Mouse (Mus musculus): Measurements from ENCODE around the gene Tmem177.

Tmem177 gene

DNA sequence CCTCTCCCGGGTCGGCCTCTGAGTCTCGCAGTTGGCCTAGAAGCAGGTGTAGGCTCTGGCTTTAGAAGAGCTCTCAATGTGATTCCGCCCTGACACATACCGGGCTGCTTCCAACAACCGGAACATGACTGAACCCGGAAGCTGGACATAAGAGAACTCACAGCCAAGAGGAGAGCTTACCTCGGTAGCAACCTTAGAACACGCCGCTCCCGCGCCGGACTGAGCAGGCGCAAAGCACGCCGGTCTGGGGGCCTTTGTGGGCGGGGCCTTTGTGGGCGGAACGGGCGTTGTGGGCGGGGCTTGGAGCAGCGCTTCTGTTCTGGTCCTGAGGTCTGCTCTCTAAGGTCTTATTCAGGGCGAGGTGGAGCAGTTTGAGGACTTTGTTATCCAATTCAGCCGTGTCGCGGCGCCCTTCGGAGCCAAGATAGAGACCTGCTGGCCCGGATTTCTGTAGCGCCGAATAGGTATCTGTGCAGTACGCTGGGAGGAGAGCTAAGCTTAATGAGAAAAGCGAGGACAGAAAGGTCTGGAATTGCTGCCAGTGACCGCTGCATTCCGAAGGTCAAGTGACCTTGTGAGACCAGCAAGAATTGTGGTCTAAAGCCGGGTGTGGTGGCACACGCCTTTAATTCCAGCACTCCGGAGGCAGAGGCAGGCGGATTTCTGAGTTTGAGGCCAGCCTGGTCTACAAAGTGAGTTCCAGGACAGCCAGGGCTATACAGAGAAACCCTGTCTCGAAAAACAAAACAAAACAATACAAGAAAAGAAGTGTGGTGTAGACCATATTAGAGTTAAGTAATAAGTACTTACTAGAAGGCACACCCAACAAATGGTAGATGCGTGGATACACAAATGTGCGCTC lies at the start of gene Tmem177:
TSS of gene Tmem177 (minus strand) at position 256 of the 862 bp plus-strand sequence.
- peak; percentile 96 for DNase-seq

DNA sequence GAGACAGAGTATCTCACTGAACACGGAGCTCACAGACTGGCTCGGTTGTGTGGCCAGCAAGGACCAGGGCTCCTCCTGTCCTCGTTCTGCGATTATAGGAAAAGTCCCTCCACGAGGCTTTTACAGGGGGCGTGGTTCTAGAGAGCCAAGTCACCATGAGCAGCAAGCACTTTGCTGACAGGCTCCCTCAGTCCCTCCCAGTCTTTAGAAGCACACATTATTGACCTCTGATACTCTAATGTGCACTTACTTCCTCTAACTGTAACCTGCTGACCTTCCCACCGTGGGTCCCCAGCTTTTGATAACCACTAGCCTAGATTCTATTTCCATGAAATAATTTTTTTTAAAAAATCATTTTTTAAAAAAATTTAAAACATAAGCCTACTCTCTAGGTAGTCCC lies 46.9 kb upstream of the Tmem177 start:
- no peak for DNase-seq

DNA sequence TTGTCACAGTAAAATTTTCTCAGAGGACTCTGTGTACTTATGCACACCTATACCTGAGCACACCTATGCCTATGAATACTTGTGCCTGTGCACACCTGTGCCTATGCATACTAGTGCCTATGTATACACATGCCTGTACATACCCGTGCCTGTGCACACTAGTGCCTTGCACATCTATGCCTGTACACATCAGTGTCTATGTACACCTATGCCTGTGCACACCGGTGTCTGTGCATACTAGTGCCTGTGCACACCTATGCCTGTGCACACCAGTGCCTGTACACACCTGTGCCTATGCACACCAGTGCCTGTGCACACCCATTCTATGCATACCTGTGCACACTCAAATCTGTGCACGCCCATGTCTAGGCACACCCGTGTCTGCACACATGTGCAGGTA lies 46.5 kb upstream of the Tmem177 start:
- DNase-seq, result no peak

DNA sequence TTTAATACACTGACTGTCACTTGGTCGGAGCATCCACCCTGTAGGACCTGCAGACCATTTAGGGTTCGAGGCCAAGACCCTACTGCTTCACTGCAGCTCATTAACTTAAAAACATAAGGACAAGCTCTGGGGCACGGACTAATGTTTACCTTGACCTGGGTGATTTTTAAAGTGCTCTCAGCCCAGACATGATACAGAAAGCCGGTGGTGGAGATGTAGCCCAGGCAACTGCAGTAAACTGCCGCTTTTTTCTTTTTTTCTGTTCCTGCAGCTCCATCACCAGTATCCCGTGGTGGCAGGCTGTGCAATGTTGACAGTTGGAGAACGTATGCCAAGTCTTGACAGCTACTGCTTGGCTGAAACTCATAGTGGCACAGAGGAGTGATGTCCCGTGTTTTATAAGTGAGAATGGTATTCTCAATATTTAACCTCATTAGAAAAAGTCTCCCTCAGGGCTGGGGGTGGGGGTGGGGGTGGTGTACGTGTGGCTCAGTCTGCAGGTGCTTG lies 44.8 kb upstream of the Tmem177 start:
- DNase-seq, result peak; percentile 57

DNA sequence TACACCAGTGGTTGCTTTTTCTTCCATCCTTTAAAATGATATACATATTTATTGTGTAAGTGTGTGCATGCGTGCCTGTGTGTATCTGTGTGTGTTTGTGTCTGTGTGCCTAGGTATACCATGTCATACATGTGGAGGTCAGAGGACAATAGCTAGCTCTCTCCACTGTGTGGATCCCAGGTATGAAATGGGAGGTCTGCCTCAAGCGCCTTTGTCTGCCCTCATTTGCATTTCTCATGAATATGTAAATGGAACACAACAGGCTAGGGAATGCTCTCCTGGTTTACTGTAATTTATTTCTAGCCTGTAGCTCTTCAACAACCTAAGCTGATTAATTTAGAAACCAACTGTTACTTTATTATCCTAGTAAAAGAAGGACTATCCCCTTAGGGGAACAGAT lies 41.7 kb upstream of the Tmem177 start:
- no peak for DNase-seq

DNA sequence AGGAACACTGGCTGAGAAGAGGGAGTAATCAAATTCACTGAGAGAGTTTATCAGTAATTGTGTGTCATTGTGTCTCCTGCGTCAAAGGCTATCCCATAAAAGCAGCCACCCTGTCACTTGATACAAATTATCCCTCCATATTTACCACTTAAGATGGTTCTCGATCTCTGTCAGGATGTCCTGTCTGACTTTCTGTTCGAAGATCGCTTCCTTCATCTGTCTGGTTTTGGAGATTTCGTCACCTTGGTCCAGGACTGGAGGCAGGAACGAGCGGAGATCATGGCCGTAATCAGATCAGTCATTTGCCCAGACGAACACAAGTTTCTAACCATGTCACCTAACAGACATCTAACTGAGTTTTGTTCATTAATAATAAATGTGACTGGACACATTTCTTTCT lies 40.4 kb upstream of the Tmem177 start:
- DNase-seq, result no peak

DNA sequence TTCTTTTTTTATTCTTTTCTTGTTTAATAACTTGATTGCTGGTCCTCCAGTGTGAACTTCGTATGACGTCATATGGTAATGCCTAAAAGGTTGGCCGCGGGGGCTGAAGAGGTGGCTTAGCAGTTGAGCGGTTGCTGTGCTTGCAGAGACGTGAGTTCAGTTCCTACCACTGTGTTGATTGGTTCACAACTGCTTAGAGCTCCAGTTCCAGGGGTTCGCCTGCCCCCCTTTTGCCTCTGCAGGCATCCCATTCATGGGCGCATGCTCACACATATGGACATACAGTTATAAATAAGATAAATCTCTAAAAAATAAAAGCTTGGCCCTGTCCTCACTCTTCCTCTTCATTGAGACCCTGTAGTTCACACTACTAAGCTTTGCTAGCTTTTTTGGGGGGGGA lies 37.1 kb upstream of the Tmem177 start:
- DNase-seq, result no peak

DNA sequence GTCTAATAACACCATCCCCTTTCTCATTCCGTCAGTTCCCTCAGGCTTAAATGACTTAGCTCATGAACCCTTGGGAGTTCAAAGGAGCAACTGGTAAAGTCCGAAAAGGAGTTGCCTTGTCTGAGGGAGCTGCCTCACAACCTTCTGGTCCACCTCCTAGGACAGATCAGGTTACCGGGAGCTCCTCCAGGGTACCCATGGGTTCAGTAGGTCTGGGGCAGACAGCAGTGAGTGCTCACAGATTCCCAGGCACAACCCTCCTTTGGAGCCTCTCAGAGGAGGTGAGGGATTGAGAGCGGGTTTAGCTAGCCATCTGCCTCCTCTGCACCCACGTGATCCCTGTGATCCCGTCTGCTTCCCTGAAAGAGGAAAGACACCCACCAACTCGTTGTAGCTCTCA lies 23.9 kb upstream of the Tmem177 start:
- DNase-seq, result no peak

DNA sequence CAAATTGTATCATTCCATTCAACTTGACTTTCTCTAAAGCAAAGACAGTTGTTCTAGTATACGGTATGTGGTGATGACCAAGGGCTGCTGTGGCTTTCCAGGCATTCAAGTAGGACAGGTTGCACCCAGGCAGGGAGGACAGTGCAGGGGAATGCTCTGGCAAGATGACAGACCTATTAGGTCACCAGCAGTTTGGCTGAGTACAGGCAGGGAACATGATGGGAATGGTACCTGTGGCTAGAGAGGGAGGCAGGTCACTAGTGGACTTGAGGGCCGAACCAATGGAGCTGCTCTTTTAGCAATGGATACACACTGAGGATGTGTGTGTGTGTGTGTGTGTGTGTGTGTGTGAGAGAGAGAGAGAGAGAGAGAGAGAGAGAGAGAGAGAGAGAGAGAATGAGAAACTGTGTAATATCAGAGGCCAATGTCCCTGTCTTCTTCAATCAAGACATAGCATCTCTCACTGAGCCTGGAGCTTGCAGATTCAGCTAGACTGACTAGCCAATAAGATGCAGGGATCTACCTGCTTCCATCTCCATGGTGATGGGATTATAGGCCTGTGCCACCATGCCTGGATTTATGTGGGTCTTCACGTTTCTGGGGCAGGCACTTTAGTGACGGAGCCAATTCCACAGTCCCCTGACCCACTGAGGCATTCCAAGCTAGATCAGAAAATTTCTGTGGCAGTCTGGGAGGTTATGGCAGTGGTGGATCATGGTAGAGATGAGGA lies 18.6 kb upstream of the Tmem177 start:
- DNase-seq, result peak; percentile 12

DNA sequence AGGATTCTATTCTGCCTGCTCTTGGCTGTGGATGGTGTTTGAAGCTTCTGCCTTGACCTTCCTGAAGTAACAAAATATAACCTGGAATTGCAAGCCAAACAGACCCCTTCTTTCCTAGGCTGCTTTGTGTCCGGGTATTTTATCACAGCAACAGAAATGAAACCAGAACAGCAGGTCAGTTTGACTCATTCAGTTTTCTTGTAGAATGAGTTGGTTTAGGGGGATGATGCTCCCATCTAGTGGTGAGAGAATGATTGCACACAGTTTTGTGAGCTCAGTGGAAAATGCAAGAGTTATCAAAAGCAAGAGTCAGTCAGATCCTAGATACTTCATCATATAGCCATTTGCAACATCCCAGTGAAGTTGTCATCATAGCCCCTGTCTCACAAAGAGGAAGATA lies 16.7 kb upstream of the Tmem177 start:
- no peak for DNase-seq

DNA sequence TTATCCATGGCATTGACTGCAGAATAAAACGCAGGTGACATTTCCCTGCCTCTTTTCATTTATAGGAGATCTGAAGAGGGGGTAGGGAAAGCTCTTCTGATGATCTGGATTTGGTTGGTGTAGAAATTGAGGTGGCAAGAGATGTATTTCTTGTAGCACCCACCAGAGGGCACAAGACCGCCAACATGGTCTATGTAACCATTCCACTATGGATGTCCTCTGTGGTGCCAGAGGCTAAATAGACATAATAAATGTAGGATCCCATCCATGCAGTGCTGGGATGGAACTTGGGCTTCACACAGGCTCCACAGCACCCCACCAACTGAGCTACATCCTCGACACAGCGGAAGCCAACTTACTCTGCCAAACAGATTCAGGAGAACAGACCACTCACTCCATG lies 6.3 kb upstream of the Tmem177 start:
- no peak for DNase-seq

DNA sequence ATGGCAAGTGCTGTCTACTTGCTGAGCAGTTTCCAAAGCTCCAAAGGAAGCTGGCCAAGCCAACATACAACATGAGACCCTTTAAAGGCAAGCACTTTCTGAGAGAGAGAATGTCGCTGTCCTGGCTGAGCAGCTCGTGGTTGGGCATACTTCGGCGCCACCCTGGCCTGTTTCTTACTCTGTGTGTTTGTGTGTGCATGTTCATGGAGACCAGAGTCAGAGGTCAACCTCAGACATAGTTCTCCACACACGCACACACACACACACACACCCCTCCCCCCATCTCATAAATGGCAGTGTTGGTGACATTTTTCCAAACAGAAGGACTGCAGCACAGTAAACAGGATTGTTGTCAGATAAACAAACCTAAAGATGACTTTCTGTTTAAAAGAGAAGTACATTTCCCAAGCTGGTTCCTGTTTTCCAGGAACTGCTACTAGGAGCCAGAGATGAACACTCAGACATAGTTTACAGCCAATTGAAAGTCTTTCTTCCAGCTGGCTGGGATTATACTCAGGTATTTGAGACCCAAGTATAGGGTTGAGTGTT lies 3.9 kb upstream of the Tmem177 start:
- DNase-seq, result no peak

DNA sequence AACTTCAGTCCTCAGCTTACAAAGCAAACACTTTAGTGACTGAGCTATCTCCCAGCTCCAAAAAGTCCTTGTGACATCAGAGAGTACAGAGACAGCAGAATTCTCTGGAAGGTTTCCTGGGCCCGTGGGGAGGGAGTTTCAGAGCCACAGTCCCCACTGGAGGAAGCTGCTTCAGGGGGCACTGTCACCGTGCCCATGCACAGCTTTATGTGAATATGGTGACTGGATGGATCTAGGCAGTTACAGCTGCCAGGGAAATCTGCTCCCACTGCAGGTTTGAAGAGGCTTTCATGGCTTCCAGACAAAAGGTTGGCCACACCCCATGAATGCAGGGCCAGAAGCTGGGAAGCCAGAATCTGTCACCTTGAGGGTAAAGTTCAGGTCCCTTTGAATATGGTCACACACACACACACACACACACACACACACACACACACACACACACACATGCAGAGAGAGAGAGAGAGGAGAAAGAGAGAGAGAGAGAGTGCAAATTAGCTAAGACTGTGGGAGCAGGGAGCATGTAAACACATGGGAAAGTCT lies 5.7 kb downstream of the Tmem177 start:
- no peak for DNase-seq

DNA sequence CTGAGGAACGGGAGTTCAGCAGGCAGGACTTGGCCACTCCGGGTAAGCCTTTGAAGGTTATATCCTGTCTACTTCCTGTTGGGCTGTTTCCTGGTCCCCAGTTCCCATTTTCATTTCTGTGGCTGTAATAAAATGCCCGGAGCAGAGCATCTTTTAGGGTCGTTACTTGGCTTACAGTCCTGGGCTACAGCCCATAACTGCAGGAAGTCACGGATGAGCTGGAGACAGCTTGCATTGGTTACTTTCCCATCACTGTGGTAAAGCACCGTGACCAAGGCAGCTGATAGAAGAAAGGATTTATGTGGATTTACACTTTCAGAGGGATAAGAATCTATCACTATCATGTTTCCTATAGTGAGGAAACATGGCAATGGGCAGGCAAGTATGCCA lies 9.8 kb downstream of the Tmem177 start:
- no peak for DNase-seq

DNA sequence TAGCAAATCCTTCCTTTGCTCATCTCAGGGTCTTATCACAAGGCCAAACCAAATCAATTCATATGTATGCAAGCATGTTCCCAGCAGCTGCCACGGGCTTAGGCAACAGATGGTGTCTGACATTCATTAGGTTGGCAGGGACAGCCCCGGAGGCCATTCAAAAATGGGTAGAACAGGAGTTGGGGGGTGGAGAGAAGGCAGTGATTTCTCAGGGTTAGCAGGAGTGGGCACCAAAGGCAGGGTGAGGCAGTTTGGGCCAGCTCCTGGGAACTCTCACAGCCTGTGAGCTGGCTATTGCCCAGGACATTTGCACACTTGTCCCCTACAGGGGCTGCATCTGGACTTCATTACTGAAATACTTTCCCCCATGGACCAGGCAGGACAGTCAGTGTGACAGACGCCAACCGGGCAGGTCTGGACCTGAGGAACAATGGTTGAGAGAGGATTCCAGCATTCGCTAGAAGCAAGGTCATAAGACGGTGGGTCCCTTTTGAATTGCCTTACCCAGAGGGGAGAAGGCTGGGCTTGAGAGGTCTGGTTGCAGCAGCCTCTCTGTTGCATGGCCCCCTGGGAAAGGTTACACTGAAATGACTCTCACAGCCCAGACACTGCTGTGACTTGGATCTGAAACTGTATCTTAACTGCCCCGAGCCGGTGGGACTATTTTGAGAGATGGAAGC lies 10.3 kb downstream of the Tmem177 start:
- DNase-seq, result peak; percentile 70

DNA sequence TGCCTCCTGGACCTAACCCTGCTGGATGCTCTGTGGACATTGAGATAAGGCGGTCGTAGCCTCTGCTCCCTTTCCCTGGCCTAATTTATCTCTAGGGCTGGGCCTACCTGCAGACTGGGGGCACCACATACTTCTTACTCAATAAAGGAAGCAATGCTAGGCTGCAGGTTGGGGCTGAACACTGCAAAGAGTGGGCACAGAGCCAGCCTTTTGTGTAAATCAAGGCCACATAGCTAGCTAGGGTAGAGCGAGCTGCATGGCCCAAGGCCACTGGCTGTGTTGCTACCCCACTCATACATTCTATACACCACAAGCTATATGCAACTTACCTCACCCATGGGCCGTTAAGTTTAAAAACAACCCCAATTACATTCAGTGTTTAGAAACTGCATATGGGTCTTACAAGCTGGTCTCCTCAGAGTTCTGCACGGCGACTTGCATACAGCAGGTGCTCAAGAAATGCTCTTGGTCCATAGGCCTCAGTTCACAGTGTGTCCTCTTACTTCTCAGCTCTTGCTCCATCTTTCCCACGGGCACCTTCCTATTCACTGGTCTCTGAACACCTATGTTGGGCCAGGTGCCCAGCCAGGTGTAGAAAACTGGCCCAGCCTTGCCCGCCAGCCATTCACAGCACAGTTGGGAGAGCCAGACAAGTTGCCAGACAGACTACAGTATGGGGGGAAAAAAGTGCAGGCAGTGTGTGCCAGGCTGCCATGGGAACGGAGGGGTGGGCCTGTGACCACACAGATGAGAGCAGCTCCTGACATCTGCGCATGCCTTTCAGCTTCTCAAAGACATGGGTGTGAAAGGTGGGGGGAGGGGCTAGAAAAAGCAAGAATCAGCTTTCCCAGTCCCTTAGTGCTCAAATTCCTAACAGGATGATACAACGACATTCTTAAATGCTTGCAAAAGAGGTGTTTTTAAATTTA lies 13.5 kb downstream of the Tmem177 start:
- no peak for DNase-seq

DNA sequence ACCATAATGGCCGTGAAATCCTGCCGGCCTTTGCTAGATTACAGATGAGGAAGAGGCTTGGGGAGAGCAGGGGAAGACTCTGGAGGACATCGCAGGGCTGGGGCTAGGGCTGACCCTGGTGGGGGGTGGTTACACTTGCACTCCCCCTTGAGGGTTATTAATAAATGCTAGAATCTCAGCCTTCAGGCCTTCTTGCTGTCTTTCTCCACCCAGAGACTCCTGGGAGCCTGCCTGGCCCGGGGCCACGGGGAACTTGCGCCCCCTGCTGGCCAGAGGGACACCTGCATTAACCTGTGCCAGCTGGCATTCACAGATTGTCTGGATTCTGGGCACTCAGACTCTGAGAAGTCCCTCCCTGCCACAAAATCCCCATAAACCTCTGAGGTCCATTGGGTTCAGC lies 18.1 kb downstream of the Tmem177 start:
- peak; percentile 75 for DNase-seq

DNA sequence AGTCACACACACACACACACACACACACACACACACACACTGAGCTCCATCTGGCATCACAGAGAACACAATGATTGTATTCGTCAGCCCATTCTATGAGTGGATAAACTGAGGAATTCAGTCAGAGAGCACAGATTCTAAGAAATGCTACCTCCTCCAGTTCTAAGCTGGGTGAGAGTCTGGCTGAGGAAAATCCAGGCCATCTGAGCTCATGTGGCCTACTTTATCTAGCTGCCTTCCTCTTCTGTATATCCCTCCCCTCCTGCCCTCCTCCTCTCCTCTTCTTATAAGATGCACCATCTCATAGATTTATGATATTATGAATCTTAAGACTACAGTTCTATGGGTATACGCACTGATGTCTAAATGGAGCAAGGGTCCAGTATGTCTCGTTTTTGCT lies 19.4 kb downstream of the Tmem177 start:
- DNase-seq, result no peak

DNA sequence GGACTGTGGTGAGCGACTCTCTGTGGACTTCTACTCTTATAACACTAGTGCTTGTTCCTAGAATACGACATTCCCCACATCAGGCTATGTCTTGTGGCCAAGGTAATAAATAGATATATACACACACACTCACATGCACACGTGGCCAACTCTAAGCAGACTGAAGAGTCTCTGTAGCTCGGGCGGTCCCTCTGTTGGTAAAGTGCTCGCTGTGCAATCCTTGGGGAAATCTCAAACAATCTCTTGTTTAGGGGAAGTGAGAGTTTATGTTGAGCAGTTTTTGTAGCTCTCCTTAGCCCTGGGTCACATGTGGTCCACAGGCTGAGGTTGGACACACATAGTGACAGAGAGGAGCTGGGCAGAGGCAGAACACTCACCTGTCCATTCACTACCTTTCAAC lies 20.1 kb downstream of the Tmem177 start:
- DNase-seq, result no peak

DNA sequence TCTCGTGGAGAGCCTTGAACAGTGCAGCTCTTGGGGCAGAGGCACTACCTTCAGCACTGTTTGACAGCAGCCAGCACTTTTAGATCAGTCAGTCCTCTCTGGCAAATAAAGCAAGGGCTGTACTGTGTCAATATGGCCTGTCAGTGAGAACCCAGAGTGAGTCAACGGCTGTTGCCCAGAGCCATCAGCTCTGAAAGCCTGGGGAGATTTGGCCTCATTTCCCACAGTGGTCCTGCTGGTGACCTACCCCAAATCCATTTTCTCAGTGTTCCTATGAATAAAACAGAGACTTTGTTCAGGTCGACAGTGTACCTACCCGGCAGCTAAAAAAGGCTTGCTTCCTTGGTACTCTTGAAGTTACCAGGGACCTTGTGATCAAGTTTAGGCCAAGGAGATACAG lies 21.1 kb downstream of the Tmem177 start:
- DNase-seq, result peak; percentile 52

DNA sequence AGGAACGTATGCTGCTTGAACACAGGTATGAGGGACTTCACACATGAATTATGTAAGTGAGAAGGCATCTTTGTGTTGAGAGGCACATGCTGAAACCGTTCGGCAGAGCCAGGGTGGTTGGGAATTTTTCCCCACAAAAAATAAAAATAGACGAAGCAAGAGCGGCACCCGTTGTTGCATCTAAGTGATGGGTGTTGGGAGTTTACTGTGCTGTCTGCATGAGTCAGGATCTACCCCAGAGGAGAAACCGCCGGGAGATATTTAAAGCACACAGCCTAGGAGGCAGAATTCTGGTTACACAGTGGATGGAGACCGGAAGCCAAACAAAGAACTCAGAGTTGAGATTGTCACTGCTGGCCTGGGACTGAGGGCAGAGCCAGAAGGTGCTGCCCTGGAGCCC lies 21.9 kb downstream of the Tmem177 start:
- no peak for DNase-seq

DNA sequence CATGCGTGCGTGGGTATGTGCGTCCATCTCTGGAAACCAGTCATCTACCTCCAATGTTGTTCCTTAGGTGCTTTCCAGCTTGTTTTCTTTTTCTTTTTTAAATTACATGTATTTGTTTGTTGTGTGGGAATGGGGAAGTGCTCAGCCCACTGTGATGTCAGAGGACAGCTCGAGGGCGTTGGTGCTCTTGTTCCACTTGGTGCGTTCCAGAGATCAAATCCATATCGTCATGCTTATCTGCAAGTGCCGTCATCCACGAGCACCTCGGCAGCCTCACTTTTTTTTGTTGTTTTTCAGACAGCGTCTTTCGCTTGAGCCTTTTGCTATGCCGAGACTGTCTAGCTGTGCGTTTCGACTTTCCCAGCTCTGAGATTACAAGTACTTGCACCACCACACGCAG lies 23.7 kb downstream of the Tmem177 start:
- no peak for DNase-seq
